Mouse (Mus musculus) embryo, embryonic 11 days (tissue): ENCODE data around the gene Rps29.
"Not testable (repeated sequence)": the region's sequence is repeated elsewhere in the genome, so short reads cannot be mapped to it uniquely, and the experiment has no call there.

Source experiments
- DNase-seq: peaks from one replicate; pipeline ENCODE4 v3.0.0-alpha.2; 2015

Gene Rps29

DNA sequence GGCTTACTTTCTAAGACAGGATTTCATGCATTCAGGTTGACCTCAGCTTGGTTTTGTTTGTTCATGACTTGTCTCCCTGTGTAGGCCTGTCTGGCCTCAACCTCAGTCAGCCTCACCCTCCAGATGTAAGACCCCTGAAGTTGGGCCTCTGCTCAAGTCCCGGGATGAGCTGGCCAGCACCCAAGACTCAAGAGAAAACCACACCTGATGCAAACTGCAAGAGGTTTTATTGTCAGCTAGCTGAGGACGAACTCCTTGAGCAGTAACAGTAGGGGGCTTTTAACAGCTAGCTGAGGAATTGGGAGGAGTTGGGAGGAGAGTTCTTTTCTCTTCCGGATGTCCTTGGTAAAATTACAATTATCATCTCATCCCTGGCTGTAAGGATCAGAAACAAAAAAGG is 18.5 kb upstream of the Rps29 start:
- DNase-seq: no peak

DNA sequence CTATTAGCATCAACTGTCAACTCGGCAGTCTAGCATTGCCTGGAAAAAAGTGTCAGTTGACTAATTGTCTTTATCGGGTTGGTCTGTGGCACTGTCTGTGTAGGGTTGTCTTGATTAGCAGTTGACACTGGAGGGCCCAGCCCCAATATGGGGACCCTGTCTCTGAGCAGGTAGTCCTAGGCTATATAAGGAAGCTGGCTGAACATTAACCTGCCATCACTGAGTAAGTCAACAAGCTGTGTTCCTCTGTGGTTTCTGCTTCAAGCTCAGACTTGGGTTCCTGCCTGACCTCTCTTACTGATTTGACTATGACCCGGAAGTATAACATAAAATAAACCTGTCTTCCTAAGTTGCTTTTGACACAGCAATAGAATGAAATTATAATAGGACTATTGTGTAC is 17.0 kb upstream of the Rps29 start:
- no peak for DNase-seq

DNA sequence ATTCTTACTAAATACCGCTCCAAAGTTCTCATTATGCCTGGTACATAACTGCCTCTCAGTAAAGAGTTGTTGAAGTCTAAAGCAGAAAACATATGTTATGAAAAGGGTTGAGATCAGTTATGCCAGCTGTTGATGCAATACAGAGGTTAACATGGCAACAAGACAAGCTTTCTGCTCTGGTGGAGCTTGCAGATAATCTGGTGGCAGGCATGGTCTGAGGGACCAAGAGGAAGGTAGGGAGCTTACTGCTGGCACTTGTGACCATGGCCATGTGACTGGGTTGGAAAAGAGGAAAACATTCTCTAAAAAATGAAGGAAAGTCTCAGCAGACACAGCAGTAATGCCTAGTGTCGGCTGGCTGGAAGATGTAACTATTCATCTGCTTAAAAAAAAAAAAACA is 12.3 kb upstream of the Rps29 start:
- no peak for DNase-seq

DNA sequence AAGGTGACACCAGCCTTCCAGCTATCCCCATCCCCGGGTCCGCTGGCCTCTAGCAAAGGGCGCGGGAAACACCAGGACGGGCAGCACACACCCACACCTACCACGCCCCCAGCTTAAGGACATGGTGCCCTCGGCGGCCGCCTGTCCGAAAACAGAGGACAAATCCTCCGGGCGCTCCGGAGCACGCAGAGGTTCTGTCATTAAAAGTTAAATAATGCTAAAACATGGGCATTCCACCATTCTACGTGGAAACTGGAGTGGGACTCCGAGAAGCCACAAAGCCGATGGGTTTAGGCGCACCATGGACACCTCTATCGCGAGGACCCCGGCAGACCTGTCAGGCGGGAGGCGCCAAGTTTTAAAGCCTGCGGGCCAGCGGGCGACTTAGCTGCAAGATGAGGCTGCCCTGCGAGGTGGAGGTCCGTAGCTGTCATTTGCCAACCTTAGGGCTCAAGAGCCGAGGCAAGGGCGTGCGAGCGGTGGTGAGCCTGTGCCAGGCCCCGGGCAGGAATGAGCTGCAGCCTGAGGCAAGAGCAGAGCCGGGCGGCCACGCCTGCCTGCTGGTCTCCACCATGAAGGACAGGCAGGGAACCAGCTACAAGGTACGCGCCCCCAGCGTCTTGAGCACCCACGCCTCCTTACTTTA is 9.6 kb upstream of the Rps29 start, which contains the start of gene Lrr1:
TSS of gene Lrr1 (plus strand) at position 354 of the 646 bp plus-strand sequence.
- DNase-seq: peak; percentile 91

DNA sequence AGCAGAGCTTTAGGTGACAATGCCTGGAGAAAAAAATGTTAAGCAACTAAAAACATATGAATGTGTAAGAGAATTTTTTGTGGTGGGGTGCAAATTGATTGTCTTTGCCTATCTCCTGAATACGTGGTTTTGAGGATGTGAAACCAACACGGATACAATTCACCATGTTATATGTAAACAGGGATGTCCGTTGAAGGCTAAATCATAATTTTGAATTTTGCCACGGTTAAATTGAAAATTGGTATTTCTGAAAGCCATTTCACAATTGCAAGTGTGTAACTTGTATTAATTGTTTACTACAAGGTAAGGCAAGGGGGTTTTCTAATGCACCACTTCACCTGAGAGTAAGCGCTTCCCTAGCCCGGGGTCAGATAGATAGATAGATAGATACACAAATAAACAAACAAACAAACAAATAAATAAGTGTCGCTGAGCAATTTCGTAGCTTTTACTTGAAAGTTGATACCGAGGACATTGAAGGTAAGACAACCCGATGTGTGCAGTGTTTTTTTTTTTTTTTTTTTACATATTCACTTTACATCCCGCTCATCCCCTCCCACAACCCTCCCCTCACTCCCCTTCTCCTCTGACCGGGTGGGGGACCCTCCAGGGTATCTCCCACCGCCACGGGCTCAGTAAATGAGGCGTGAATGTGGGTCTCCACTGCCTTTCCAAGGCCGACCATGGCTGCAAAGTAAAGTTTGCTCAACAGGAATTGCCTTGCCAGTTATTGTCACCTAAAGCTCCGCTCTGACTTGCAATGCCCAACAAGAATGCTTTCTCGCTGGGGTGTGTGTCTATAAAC is 8.9 kb upstream of the Rps29 start:
- no peak for DNase-seq

DNA sequence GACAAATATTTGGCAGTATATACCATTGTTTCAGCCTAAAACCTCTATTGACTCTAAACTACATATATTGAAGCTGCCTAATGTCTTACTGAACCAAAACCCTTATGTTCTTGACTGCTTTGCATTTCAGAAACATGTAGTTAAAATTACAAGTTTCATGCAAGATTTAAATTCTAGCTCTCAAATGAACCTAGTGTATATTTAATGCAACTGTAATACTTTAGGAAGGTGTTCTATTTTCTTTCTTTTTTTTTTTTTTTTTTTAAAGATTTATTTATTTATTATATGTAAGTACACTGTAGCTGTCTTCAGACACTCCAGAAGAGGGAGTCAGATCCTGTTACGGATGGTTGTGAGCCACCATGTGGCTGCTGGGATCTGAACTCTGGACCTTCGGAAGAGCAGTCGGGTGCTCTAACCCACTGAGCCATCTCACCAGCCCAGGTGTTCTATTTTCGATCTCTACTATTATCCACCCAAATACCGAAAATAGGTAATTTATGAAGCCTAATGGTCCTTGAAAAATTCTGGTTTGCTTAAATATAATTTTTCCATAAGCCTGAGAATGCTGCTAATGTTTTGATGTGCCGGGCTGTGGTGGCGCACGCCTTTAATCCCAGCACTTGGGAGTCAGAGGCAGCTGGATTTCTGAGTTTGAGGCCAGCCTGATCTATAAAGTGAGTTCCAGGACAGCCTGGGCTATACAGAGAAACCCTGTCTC is 8.0 kb upstream of the Rps29 start:
- DNase-seq: not testable (repeated sequence)

DNA sequence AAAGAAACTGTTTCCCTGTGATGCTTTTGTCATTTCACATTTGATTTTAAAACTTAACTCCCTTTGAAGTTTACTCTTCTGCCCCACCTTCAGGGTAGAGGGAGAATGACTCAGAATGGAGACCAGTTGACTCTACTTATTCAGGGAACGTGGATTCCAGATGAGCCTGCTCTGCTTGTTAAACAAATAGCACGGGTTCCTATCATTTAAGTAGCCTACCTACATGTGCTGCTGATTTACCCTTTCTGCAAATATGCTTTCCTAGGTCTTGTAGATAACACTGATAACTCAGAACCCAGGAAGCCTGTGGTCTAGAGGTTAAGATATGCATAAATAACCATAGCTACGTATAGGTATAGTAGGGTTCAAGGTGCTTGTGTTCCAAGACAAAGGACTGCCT is 5.9 kb upstream of the Rps29 start:
- no peak for DNase-seq

DNA sequence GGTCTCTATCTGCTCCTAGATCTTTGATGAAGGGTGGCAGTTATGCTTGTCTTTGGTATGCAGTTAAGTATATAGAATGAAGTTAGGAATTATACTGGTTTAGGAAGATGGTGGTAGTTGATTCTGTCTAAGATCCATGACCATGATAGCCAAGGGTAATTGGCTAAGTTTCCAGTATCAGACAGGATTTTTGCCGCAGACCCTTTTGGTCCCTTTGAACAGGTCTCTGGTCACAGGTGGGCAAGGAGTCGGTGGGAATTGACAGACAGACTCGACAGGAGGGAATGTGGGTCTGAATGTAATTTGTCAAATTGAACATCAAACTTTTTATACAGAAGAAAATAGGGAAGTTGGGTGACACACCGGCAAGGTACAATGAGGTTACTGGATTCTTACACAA is 4.6 kb upstream of the Rps29 start:
- DNase-seq: not testable (repeated sequence)

DNA sequence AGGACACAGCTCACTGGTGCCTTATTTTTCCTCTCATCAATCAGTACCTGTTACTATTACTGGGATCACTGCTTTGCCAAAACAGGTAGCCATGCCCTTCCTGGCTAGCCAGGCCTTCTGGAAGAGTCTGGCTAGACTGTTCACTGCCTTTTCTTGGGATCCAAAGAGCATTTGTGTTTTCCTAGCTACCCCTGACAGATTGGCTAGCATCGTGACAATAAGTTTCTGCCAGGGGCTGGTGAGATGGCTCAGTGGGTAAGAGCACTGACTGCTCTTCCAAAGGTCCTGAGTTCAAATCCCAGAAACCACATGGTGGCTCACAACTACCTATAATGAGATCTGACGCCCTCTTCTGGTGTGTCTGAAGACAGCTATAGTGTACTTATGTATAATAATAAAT is 1.7 kb upstream of the Rps29 start:
- not testable (repeated sequence) for DNase-seq

DNA sequence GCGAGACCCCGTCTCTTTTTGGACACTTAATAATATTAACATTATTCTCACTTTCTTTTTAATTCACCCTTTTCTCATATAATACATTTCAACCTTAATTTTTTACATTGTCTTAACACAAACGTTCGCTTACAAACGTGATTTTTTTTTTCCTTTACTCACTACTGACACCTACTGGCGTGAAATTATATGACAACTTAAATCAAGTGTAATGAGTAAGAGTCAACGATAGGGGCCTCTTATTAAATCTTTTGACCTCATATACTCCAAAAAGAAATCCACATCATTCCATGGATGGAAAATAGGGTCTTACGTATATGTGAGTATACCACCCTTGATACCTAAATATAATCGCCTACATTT is 573 bp upstream of the Rps29 start:
- DNase-seq: peak; percentile 79

DNA sequence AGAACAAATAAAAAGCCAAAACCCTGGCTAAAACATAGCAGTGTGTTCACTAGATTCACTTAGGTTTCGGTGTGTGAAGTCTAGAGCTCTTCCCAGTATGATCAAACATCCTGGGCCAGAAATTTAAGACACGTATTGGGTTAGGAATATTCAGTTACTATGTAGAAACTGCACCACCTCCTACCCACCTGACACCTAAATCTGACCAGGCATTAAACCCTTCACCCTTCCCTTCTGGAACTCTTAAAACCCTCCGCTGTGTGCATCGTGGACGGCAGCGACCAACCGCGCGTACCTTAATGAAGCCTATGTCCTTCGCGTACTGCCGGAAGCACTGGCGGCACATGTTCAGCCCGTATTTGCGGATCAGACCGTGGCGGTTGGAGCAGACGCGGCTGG is 621 bp downstream of the Rps29 start:
- DNase-seq: peak; percentile 45

DNA sequence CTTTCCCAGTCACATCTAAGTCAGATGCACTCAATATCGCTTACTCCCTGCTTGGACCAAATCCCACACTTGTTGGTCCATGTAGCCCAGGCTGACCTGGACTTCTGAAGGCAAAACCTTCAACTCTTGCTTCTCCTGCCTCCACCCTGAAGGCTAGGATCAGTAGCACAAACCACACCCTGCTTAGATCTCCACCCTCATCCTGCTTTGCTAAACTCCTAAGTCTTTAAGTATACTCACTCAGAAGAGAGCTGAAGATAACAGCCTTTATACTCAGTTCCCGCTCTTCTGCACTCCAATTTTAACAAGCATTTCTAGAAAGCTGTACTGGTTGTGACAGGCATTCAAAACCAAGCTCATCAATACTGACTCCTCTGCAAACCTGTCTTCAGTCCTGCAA is 1.9 kb downstream of the Rps29 start:
- DNase-seq: no peak

DNA sequence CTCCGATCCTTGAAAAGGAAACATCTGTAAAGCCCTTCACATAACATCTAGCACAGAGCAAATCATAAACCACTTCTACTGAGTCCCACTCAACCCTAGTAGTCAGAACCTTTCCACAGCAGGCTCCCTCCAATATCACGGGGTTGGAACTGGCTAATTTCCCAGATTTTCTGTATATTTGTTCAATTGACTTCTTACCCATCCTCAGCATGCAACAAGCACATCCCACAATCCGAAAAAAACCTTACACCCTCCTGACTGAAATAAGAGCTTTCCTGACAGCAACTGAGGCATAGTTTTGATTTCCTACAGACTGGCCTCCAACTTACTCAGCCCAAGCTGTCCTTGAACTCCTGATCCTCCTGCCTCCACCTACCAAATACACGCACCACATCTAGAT is 2.5 kb downstream of the Rps29 start:
- DNase-seq: no peak

DNA sequence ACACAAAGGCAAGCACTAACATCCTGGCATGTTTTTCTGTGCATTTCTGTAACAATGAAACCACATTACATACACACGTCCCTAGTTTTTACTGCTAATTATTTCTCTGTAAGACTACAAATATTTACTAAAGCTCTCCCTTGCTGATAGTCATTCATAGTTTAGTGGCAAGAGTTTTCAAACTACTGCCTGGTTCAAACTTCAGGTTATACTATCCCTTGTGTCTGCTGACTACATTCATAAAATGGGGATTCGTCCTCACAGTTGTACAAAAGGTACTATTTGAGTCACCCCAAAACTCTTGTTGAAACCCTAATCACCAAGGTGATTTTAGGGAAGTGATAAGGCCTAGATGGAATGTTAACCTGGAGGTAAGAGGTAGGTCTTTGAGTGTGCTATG is 3.1 kb downstream of the Rps29 start:
- DNase-seq: no peak

DNA sequence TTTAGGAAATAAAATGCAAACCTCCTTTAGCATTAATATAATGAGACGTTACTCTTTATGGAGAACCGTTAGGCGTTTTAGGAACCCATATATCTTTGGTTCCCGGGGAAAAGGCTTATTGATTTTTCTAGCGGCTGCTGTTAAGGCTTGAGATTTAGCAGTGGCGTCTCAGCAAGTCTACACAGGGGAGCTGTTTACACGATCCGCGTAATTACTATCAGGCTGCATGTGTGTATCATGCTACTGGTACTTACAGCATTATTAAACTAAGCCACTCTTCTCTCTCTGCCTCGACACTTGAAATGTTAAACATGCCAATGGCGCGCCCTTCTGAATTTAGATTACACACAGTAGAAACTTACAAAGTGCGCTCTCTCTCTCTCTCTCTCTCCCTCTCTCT is 8.9 kb downstream of the Rps29 start:
- no peak for DNase-seq

DNA sequence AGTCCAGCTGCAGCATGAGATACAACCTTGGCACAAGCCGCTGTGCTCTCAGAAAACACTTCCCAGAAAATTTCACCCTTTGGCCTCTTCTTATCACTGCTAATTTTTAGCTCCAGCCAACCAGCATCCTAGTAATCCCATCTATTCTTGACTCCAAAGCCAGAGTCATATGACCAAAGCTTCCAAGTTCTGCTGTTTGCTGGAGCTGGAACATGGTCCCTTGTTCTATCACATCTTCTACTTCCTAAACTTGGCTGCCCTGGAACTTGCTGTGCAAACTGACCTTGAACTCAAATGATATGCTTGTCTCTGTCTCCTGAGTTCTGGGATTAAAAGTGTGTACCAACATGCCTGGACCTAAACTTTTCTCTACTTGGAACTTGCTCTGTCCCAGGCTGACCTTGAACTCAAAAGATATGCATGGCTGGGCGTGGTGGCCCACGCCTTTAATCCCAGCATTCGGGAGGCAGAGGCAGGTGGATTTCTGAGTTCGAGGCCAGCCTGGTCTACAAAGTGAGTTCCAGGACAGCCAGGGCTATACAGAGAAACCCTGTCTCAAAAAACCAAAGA is 11.7 kb downstream of the Rps29 start:
- no peak for DNase-seq

DNA sequence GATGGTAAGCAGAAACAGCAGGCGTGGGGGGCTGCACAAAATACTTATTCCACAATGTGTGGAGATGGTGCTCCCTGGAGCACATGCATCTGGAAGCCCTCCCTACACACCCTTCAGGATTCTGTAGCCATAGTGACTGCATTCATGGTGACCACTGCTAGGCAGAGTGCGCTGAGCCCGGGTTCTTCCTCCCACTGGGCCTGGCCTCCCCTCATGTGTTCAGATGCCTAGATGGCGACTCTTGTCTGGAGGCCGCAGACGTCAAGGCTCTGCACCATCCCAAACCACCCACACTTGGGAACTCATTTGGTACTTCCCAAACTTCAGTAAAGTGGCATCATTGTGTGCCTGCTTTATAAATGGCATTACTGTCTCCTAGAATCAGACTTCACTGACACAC is 15.5 kb downstream of the Rps29 start:
- DNase-seq: no peak

DNA sequence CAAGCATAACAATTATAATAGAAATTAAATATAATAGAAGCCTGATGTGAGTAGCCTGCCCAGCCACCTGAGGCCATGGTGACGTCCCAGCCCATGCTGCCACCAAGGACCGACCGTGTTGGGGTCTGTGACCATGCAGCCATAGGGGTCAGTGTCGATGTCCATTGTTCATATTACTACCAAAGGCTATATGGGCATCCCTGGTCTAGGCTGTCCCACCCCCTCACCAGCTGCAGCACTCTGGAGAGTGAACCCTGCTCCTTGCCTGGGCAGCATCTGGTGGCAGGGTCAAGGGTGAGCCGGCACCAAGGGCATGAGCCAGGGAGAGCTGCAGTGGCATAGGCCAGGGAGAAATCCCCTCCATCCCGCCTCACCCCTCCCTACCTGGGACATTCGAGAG is 19.1 kb downstream of the Rps29 start:
- no peak for DNase-seq

DNA sequence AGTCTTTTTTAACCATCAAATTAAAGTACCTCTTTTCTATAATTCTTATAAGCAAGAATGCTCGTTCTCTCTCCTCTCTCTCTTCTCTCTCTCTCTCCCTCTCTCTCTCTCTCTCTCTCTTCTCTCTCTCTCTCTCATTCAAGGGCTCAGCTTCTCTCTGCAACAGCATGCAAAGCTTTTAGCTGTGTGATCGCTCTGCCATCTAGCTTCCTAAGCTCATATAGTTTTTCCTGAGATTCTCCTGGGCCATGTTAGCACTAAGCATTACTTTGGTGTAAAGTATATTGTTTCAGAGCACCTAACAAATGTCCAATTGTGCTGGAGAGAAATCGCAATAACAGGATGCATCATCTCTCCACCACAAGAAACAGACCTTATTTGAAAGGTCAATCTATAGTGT is 19.8 kb downstream of the Rps29 start:
- DNase-seq: no peak

DNA sequence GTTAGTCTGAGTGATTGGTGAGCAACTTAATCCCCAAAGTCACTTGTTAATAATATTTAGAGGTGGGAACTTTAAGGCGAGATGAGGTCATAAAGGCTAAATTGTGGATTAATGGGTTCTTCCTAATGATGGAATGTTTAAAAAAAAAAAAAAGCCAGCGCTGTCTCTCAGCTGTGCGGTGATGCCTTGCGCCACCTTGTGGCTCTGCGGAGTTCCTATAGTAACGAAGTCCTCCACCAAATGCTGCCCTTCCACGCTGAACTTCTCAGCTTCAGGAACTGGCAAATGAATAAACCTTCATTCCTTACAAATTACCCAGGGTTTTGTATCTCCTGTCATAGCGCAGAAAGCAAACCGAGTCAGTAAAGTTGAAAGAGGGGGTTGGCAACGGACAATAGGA is 27.0 kb downstream of the Rps29 start:
- DNase-seq: peak; percentile 78

DNA sequence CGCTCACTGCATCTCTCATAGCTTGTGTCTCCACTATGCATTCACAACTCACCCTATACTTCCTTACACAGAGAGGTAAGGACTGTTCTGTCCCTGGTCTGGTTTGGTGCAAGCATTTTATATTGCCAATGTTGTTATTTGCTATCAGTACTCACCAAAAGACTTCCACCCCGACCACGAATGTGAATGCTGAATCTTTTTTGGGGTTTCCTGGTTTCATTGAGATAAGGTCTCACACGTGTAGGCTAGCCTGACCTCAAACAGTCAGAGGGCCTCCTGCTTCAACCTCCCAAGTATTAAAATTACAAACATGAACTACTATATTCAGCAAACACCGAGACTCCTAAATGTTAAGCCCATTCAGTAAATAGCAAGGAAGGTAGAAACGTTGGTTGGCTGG is 27.7 kb downstream of the Rps29 start:
- DNase-seq: no peak

DNA sequence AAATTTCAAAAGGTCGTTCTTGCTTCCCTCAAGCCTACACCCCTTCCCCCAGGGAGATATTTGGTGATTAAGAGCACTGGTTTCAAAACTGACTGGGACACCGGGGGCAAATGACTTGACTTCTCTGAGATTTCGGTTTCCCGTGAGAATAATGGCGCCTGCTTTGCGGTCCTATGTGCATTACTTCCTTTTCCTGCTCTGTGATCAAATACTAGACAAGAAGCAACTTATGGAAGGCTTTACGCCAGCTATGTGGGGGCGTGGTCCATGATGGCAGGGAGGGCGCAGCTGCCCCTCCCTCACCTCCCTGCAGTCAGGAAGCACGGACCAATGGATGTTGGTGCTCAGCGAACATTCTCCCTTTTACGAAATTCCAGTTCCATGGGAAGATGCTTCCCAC is 28.5 kb downstream of the Rps29 start:
- no peak for DNase-seq

DNA sequence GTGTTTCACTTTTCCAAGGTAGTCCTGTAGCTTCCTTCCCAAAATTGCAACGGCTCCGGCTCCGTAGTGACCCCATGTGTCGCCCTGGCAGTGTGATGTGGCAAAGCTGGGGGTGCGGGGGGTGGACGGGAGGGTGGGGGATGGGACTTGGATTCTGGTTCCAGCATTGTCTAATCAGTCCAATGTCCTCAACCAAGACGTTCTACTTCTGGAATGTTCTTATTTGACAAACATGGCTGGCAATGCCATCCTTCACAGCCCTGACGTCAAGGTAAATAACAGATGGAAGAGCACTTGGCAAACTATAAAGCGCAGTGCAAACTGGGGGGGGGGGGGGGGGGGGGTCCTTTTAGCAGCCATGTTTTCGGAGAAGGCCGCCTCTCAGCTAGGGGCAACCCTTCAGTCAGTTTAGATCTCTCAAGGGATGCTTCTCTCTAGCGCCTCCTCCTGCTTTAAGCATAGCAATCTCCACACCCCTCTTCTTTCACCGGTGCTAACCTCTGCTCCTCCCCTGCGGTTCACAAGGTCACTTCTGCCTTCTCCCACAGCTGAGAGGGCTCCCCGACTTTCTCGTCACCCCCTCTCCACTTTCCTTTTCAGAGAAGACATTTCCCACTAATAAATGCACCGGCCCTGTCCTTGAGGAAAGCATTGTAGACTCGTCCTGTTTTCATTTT is 29.2 kb downstream of the Rps29 start:
- peak; percentile 22 for DNase-seq
